Mouse (Mus musculus): ENCODE measurements around the gene Vps72.
"Not testable (repeated sequence)": the region's sequence is repeated elsewhere in the genome, so short reads cannot be mapped to it uniquely, and the experiment has no call there.

The Vps72 gene

GRCm38 (mm10) chr3:95110911-95111726 lies at the start of gene Vps72:
Gene Vps72 (plus strand): TSS chr3:95111022.
- peak; percentile 87 to 89 for DNase-seq

- DNase-seq, result no peak
Measured at GRCm38 (mm10) chr3:95063741-95064140, 47.1 kb upstream of the Vps72 start.

GRCm38 (mm10) chr3:95065553-95065952 lies 45.3 kb upstream of the Vps72 start:
- no peak for DNase-seq

GRCm38 (mm10) chr3:95066095-95066494 lies 44.7 kb upstream of the Vps72 start:
- DNase-seq, result no peak

GRCm38 (mm10) chr3:95066570-95066969 lies 44.3 kb upstream of the Vps72 start:
- DNase-seq, result no peak

- DNase-seq, result peak in 1 of 2 experiments; percentile 7
Measured at GRCm38 (mm10) chr3:95071606-95072005, 39.2 kb upstream of the Vps72 start.

GRCm38 (mm10) chr3:95088071-95088470 lies 22.8 kb upstream of the Vps72 start:
- no peak for DNase-seq

GRCm38 (mm10) chr3:95100854-95101253 lies 10.0 kb upstream of the Vps72 start:
- no peak for DNase-seq

GRCm38 (mm10) chr3:95105121-95105520 lies 5.7 kb upstream of the Vps72 start:
- no peak for DNase-seq

- DNase-seq, result no peak
Measured at GRCm38 (mm10) chr3:95105586-95106337, 5.1 kb upstream of the Vps72 start.

- DNase-seq, result peak; percentile 92 to 94
Measured at GRCm38 (mm10) chr3:95106338-95107117, 4.3 kb upstream of the Vps72 start, which contains the start of gene Pip5k1a. Gene Pip5k1a (minus strand): TSS chr3:95106930.

- not testable (repeated sequence) for DNase-seq
Measured at GRCm38 (mm10) chr3:95107308-95107707, 3.5 kb upstream of the Vps72 start.

- no peak for DNase-seq
Measured at GRCm38 (mm10) chr3:95107898-95108297, 2.9 kb upstream of the Vps72 start.

GRCm38 (mm10) chr3:95112760-95113159 lies 1.9 kb downstream of the Vps72 start:
- no peak for DNase-seq

- no peak for DNase-seq
Measured at GRCm38 (mm10) chr3:95117751-95118150, 6.9 kb downstream of the Vps72 start.

GRCm38 (mm10) chr3:95121580-95121979 lies 10.8 kb downstream of the Vps72 start:
- DNase-seq, result no peak

- DNase-seq, result peak; percentile 13 to 32
Measured at GRCm38 (mm10) chr3:95124246-95124645, 13.4 kb downstream of the Vps72 start, which contains the start of gene Tmod4. Gene Tmod4 (plus strand): TSS chr3:95124476.

GRCm38 (mm10) chr3:95124972-95125371 lies 14.2 kb downstream of the Vps72 start:
- DNase-seq, result no peak

- no peak for DNase-seq
Measured at GRCm38 (mm10) chr3:95129226-95129651, 18.4 kb downstream of the Vps72 start.

GRCm38 (mm10) chr3:95130081-95130480 lies 19.3 kb downstream of the Vps72 start:
- no peak for DNase-seq

- DNase-seq, result peak; percentile 37 to 44
Measured at GRCm38 (mm10) chr3:95132389-95132788, 21.6 kb downstream of the Vps72 start.

GRCm38 (mm10) chr3:95133176-95133575 lies 22.4 kb downstream of the Vps72 start:
- peak in 1 of 2 experiments; percentile 4 for DNase-seq

- DNase-seq, result peak; percentile 91 to 92
Measured at GRCm38 (mm10) chr3:95133680-95134101, 22.9 kb downstream of the Vps72 start, which contains the start of the genes Scnm1 and Lysmd1. Gene Scnm1 (minus strand): TSS chr3:95134011. Gene Lysmd1 (plus strand): TSS chr3:95134088.
